Mouse (Mus musculus) retina, postnatal 7 days (tissue): Measurements from ENCODE around the gene Ctla4.

ENCODE experiments used
- DNase-seq: peaks from one replicate; pipeline ENCODE4 v3.0.0-alpha.2; 2012; ENCODE audit warnings: low read depth, low spot score

Gene Ctla4

DNA sequence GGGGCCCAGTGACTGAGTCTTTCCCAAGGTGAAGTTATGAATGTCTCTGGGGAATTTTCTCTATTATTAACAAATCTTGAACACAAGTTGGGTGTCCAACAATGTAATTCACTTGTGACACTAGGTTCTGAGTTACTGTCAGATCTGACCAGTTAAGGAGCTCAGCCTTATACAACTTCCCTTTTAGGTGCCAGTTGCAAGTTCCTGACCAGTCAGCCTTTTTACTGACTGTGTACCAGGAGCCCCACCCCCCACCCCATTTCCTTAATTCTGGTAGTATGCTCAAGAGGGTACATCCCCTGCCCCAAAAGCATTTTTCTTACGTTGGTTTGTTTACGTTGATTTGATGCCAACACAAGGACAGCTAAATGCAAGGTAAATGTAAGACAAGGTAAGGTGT lies 21.6 kb upstream of the Ctla4 start:
- no peak for DNase-seq

DNA sequence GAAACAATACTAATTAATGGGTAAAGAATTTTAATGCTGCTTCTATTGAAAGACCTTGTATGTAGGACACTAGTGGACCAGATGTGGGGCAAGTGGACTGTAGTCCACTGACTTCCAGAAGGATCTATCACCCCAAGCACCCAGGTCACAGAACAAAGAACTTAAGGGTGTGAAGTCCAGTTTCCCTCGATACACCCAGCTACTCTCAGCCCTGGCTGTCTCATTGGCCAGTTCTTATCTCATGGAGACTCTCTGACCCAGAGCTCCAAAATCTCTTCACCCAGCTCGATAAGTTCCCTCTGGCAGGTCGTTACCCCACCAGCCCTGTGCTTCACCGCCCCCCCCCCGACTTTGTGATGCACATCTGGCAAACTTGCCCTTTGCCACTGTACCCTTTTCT lies 20.8 kb upstream of the Ctla4 start:
- DNase-seq = no peak

DNA sequence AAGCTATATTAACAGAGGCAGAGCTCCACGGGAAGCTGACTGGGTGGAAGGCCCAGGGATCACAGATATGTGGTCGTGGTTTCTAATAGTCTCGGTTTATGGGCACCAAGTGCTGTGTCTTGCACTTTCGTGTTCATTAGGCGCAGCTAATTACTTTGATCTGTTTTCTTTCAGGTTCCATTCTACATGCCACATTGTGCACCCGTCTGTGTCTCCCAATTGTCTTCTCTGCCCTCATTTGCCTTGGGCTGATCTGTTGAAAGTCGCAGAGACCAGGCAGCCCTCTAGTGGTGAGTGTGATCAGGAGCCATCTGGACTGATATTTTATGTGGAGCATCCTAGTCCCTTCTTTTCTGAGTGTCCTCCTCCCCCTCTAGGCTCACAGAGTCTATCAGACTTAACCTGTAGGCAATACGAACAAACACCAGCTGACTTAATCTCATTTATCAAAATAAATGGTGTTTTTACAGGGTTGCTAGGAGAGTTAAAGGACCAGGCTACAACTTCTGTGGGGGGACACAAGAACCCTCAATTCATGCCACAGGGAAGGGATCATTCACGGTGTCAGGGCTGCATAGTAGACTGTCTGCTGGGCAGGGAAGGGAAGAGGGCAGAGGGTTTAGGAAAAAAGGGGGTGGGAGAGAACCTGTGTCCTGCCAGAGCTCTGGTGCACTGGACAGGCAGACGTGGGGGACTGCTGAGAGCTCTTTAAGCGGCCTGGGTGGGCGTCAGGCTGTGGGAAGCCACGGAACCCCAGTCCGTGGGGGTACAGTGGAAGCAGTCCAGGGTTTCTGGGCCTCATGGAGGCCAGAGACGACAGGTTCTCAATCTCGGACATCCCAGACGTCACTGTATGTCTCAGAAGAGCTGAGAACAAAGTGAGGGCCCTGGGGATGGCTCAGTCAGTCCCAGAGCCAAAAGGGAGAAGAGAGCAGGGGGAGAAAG lies 18.2 kb upstream of the Ctla4 start:
- peak; percentile 45 for DNase-seq

DNA sequence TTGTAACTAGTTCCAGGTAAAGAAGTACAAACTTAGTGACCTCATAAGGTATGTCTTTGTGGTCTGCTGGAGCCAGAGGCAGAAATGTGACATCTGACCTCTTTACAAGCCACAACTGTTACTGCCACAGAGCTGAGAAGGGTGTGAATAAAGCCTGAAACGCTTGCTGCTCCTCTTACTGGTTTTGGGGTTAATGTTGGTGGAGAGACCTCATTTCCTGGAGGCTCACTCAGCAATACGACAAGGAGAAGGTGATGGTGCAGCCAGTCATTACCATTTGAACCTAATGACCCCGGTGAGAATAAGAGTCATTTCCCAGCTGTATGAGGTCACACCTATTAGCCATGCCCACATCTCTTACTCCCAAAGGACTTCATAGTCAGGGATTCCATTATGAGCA lies 11.5 kb upstream of the Ctla4 start:
- no peak for DNase-seq

DNA sequence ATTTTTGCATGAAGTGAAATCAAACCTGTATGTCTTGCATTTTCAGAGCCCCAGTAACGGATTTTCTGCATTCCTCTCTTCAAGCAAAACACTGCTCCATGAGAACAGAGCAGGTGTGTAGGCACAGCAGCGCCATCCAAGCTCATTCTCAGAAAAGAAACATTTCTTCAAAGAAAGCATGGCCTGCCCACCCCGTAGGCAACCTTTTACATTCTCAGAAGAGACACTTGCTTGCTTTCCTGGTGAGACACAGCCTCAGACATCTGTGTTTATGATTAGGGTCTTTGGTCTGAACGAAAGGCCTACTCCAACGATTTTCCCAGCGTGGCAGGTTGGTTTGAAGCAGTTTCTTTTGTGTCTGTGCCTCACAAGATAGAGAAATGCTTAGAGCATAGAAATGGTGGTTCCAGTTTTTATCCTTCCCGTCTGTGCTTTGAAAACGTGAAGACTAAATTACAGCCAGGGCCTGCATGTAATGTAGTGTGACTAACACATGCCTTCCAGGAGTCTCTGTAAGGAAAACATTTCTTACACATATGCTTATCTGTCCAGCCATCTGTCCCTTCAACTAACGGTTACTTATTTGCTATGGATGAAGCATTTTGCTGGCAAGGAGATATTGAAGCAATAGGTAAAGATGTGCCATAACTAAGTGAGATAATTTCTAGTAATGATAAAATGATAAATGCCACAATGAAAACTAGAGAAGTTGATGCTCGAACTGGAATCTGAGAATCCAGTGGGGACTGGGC lies 6.5 kb upstream of the Ctla4 start:
- DNase-seq = no peak

DNA sequence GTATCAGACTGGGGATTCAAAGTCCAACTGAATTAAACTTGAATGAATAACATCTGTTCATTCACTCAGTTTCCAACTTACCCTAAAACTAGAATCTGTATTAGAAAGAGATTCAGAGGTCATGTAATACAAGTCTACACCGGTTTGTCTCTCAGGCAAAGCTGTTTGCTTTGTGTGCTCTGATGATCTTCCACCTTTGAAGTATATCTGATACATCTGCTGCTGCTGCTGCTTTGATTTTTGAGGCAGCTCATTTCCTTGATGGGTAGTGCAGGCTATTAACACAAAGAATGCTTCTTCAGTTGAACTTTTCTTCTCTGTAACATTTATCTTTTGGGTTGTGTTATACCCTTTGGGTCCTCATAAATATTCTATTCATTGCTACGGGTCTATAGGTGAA lies 4.0 kb upstream of the Ctla4 start:
- DNase-seq = no peak

DNA sequence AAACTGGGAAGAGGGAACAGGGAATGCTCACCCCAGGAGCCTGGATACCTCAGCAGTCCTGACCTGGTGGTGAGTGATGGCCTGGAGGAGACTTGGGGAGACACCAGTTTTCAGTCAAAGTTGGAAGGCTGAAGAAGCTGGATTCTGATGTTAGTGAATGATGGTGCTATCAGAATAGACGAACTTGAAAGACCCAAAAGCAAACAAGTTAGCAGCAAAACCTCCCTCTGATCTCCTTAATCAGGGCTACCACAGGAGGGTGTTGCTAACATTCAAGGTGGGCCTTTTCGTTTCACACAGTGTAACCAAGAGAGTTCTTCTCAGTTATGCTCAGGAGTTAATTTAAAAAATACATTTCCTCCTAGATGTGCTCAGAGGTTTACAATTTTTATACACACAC lies 3.5 kb upstream of the Ctla4 start:
- no peak for DNase-seq

DNA sequence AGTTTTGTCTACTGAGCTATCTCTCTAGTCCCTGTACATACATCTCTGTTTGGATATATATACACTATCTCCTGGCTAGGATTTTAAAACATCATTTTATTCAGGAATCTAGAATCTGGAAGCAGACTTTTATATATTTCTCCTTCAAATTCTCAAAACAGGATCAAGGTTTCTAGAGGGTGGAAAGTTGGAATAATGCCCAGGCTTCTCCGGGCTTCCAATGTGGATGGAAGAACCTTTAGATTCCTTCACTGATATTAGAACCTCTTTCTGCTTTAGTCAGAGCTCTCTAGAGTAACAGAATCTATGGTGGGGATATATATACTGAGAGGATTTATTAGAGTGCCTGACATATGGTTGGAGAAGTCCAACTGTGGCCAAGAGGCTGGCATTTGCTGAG lies 2.2 kb upstream of the Ctla4 start:
- no peak for DNase-seq

DNA sequence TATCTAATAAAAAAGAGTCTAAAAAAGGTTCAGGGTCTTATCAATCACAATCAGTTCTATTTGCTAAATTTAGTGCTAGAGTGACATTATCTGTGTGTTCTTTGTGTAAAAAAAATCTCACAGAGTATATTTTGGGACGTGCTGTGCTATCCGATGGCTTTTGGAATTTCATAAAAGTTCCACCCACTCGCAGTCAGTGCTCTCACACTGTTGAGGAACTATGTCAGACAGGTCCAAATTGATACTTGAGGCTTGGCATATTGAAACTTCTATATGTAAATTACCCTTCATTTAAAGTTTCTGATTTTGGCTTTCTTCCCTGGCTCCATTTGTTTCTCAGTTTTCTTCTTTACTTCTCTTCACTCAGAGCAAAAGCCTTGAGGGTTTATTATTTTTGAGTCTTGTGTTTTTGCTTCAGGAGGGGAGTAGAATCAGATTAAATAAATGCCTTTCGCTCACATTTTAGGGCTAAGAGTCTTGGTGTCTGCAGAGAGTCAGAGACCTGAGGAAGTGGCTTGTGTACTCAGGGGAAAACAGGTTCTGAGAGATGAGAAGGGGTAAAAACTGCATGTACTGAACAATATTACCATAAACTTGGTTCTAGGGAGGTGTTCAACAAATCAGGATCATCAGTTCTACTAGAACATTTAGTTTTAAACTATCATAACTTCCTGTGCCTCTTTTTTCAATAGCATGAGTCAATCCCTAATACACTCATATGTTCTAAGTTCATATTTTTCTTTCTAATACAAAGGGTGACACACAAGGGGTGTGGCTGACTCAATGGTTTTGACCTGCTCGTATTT lies 11.5 kb downstream of the Ctla4 start:
- no peak for DNase-seq

DNA sequence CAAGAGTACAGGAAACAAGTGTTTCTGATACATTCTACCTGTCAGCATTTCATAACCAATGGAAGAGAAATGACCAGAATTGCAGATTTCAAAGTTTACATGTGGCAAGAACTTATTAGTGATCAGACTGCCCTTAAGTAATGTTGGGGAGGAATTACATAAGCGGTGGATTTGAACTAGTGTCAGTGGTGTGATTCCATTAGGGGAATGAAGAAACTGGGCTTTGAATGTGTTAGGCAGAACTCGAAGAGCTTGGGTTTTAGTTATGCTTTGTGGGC lies 12.1 kb downstream of the Ctla4 start:
- no peak for DNase-seq

DNA sequence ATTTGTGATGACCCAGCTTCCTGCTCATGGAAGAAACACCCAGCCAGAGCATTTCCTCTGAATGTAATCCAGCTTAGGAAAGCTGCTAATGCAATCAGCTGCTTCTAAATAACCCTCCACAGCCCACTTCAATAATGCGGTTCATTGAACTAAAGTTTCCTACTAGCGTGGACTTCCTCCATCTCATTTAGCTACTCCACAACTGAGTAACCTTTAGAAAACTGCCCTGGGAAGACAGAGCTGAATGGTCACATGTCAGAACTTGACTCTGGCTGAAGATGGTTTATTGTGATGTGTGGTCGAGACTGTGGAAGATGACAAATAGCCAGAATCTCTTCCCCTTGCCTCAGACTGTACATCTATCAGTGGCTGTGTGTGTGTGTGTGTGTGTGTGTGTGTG lies 12.4 kb downstream of the Ctla4 start:
- peak; percentile 8 for DNase-seq

DNA sequence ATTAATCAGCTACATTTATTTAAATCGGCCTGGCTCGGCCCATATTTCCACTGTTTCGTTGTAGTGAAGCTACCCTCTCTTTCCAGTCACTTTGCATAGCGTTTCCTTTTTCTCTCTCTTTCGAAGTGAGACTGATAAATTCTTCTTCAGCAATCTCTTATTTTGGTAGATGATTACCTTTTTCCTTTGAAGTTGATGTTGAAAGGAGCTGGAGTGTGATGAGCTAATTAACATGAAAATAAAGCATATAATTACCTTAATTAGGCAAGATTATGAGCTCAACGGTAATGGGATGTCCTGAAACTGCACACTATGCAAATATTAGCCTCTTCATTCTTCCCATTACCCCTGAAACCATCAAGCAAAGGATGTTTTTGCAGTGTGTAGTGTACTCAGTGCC lies 15.7 kb downstream of the Ctla4 start:
- DNase-seq = no peak

DNA sequence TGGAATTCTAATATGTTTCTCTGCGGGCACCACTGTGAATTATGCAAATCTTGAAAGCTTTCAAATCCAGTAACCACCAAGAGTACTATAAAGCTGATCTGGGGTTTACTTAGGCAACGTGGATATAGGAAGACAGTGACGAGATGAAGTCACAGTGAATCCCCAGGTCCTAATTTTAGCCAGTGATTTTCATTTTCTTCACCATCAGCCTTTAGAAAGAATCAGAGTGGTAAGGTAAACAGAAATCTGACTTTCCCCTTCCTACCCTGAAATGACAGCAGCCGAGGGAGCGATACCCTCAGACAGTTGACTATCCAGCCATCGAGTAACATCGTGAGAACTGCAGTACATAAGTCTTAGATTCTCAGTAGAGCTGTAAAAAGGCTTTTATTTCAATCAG lies 16.3 kb downstream of the Ctla4 start:
- no peak for DNase-seq

DNA sequence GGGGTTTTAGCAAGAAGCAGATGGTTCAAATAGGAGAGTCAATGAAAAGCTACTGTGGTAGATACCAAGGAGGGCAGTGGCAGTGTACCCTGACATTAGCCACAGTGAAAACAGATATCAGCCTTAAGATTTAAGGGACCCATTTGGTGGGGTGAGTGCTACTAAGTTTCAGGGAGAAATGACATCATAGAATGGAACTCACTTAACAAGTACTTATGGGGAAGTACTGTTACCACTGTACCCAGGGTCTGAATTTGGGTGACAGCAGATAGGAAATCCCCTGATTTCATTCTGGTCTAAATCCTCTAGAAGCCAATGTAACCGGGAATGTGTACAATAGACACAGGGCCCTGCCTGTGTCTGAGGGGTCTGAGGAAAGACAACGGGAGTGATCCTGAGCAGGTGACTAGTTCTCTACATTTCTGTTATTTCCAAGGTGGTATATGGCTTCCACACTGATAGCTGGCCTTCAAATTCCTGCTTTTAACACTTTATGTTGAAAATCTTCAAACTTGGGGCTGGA lies 17.7 kb downstream of the Ctla4 start:
- DNase-seq = no peak

DNA sequence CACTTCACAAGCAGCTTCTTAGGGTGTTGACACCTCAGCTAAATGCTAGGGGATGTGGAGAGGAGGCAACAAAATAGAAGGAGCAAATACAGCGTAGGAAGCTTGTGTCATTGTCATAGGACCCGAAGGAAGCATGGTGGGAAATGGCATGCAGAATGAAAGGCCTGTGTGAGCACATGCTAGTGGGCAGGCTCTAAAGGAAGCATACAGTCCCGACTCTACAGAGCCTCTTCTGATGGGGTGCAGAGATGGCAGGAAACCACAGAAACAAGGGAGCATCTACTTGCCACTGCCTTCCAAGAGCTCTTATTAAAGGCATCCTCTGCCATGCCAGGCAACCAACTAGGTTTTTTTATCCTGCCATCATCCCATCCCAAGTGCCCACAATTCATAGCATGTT lies 20.7 kb downstream of the Ctla4 start:
- no peak for DNase-seq

DNA sequence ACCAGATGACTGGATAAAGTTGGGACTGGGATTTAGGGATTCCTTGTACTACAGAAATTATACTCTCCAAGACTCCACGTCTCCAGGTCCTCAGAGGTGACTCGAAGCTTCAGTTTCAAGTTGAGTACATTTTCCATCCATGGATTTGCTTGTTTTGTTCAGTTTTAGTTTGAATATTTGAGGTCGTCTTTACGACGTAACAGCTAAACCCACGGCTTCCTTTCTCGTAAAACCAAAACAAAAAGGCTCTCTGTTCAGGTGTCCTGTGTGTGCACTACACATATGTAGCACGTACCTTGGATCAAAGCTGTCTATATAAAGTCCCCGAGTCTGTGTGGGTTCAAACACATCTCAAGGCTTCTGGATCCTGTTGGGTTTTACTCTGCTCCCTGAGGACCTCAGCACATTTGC lies 22.0 kb downstream of the Ctla4 start:
- DNase-seq = no peak

DNA sequence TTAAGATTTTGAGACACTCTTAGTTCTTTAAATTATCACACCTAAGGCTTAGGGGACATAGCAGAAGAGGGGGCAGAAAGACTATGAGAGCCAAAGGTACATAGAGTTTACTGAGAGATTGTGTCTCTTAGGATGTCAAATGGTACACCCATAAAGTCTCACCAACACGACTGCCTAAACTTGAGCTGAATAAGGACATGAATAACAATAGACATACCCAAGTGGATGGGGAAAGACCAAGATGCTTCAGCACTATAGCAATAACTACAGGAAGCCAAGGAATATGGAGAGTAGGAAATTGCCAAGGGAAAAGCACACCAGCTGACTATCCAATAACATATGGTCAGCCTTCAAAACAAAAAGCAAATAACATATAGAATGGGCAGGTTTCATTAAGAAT lies 22.9 kb downstream of the Ctla4 start:
- no peak for DNase-seq

DNA sequence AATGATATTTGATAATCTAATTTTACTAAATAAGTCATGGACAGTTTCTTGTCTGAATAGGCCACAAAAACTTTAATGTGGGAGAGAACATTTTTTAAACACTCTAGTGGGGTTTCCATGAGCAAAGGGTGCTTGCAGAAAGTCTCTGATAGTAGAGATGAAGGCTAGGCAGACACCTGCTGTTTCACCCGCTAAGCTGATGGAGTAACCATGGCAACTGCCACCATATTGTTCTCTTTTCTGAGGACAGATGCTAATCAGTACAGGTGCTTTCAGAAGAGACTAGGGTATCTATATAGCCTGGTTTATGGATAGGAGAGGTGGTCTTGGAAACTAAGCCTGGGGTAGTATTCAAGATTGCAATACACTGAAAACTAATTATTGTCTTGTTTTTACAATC lies 24.0 kb downstream of the Ctla4 start:
- no peak for DNase-seq

DNA sequence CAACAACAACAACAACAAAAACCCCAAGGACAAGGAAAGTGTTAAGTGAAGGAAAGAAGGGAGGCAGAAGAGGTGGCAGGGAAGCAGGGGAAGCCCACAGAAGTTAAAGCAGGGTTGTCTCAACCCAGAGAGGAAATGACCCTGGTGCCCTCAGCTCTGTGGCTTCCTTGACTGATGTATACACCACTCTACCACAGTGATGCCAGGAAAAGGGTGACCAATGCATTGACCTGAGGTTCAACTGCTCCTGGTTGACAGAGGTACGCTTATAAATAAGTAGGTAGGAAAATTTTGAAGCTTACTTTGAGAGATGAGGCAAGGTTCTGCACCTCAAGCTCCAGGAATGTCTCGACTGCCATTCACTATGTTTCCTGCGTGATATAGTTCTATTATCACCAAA lies 24.8 kb downstream of the Ctla4 start:
- DNase-seq = no peak

DNA sequence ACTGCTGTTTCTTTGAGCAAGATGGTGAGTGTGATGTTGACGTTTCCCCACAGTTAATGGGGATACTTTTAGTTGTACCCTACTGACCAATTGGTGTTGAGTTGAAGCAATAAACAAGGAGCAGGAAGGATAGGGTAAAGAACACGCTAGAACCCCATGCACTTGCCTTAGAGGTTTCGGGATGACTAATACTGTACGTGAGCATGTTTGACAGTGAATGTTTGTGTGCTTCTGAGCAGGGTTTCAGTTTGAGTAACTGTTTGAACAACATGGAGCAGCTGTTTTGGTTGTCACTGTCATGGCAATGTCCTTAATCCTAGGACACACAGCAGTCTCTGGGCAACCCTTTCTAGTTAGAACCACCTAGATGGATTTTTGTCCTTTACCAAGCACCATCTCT lies 26.5 kb downstream of the Ctla4 start:
- no peak for DNase-seq

DNA sequence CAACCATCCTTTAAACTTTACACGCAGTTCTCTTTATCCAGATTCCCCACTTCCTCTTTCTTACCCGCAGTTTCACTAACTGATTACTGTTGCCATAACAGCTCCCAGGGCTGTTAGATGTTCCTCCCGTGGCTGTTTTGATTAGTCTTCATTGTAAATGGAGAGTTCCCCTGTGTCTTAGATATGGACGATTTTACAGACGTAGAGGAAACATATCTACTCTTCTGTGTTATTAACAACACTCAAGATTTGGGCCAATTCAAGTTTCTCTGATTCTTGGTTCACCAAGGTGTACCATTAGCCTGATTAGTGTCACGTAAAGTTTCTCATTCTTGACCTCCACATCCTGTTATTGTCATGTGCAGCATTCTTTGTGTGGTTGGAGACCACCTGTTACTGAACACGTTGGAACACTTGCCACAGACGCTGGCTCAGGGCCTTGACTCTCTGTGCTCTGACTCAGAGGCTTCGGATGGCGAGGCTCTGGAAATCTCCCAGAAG lies 29.5 kb downstream of the Ctla4 start:
- DNase-seq = no peak
